Mouse (Mus musculus): Measurements from ENCODE around the gene Spata7. TPM values are rescaled to one million over a fixed set of nuclear protein-coding genes. Genes with fewer than 3 reads are reported as not detected.
"Not testable (repeated sequence)": the region's sequence is repeated elsewhere in the genome, so short reads cannot be mapped to it uniquely, and the experiment has no call there.

Spata7 gene
- total and polyA plus RNA-seq, 3 experiments, result 8.2 to 27.5 (median 21.0) TPM

- H3K9me3 ChIP-seq (replicated peaks), result no peaks in the 10 kb centered on the region
- ATAC-seq (ENCODE audit: extremely low read depth, insufficient number of reproducible peaks, low FRiP score, poor library complexity, severe bottlenecking) (no peak), DNase-seq (ENCODE audit: low spot score) (no peak)
- H3K36me3 ChIP-seq (replicated peaks), result no peaks in the 10 kb centered on the region
- no peaks in the 10 kb centered on the region for H3K27me3 ChIP-seq (ENCODE audit: insufficient read depth, low read length)
- no peak for TF ChIP-seq GATA2 (IDR thresholded peaks at IDR 0.05; ENCODE audit: borderline replicate concordance, low read depth, low read length)
- TF ChIP-seq POLR2AphosphoS5 (IDR thresholded peaks at IDR 0.05; ENCODE audit: insufficient replicate concordance, low read depth, low read length), result no peak
- TF ChIP-seq CTCF (IDR thresholded peaks at IDR 0.05; ENCODE audit: low read depth, low read length), result no peak
- no peak for TF ChIP-seq TAL1 (conservative IDR thresholded peaks at IDR 0.05; ENCODE audit: low read depth, low read length)
- no peaks in the 10 kb centered on the region for H3K4me1 ChIP-seq (ENCODE audit: insufficient read depth, low read depth, low read length)
- H3K4me3 ChIP-seq (ENCODE audit: low read depth, low read length), result no peak overlapping the region
These were observed 22.7 kb upstream of the Spata7 start for GRCm38 (mm10) chr12:98605264-98605663.

GRCm38 (mm10) chr12:98606595-98607290 is 21.2 kb upstream of the Spata7 start:
- H3K4me1 ChIP-seq (ENCODE audit: insufficient read depth, low read depth, low read length), result no peaks in the 10 kb centered on the region
- no peak for DNase-seq (ENCODE audit: low spot score)
- H3K27me3 ChIP-seq (ENCODE audit: insufficient read depth, low read length), result no peaks in the 10 kb centered on the region
- no peaks in the 10 kb centered on the region for H3K9me3 ChIP-seq (replicated peaks)
- no peaks in the 10 kb centered on the region for H3K36me3 ChIP-seq (replicated peaks)
- TF ChIP-seq TAL1 (conservative IDR thresholded peaks at IDR 0.05; ENCODE audit: low read depth, low read length) (no peak), POLR2AphosphoS5 (IDR thresholded peaks at IDR 0.05; ENCODE audit: insufficient replicate concordance, low read depth, low read length) (no peak)
- H3K4me3 ChIP-seq (ENCODE audit: low read depth, low read length), result no peak overlapping the region
- no peak for ATAC-seq (ENCODE audit: extremely low read depth, insufficient number of reproducible peaks, low FRiP score, poor library complexity, severe bottlenecking)

DNA sequence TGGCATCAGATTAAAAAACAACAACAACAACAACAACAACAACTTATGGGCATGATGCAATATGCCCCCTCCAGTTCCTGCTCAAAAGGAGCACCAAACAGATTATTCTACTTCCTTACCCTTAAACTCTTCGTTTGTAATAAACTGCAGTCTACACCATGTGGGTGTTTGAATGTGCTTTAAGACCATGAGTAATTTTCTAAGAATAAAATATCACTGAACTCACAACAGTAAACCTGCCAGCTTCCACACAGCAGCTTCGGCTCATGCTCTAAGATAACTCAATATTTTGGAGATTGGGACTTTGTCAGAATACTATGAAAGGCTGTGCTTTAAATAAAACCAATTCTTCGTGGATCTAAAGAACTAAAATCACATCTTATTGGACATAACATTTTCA is 17.6 kb upstream of the Spata7 start:
- no peaks in the 10 kb centered on the region for H3K9me3 ChIP-seq (replicated peaks)
- H3K27me3 ChIP-seq (ENCODE audit: insufficient read depth, low read length), result no peaks in the 10 kb centered on the region
- TF ChIP-seq GATA1 (IDR thresholded peaks at IDR 0.05; ENCODE audit: borderline replicate concordance, low read length) (no peak), CTCF (IDR thresholded peaks at IDR 0.05; ENCODE audit: low read depth, low read length) (no peak), GATA2 (IDR thresholded peaks at IDR 0.05; ENCODE audit: borderline replicate concordance, low read depth, low read length) (no peak), TAL1 (conservative IDR thresholded peaks at IDR 0.05; ENCODE audit: low read depth, low read length) (no peak), POLR2AphosphoS5 (IDR thresholded peaks at IDR 0.05; ENCODE audit: insufficient replicate concordance, low read depth, low read length) (no peak)
- H3K36me3 ChIP-seq (replicated peaks), result no peaks in the 10 kb centered on the region
- no peak for DNase-seq (ENCODE audit: low spot score)
- H3K4me3 ChIP-seq (ENCODE audit: low read depth, low read length), result no peak overlapping the region
- no peak for ATAC-seq (ENCODE audit: extremely low read depth, insufficient number of reproducible peaks, low FRiP score, poor library complexity, severe bottlenecking)
- H3K4me1 ChIP-seq (ENCODE audit: insufficient read depth, low read depth, low read length), result no peaks in the 10 kb centered on the region

DNA sequence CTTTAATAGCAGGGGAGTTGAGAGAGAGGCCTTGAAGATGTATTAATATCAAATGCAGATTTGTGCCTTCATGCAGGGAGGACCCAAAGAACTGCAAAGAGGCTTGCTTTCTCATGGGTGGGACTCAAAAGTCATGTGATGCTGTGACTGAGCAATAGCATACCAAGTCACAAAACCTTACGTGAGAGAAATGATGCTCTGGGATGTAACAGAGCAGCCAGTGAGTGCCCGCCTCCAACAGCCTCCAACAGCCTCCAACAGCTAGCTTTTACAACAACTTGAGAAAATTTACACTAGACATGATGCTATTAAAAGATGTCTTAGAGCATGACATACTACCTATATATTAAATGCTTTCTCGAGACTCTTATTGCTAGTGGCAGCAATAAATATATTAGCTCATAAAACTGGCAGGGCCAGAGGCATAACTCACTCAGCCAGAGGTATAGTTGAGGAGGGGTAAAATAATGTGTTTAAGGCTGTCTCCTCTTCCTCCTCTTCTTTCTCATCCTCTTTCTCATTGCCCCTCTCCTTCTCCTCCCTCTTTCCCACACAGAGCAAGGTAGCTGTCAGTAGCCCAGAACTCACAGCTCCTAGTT is 12.9 kb upstream of the Spata7 start:
- Histone ChIP-seq H3K4me3 (ENCODE audit: low read depth, low read length) (no peak overlapping the region), H3K4me1 (ENCODE audit: insufficient read depth, low read depth, low read length) (no peaks in the 10 kb centered on the region), H3K36me3 (replicated peaks) (no peaks in the 10 kb centered on the region), H3K9me3 (replicated peaks) (no peaks in the 10 kb centered on the region), H3K27me3 (ENCODE audit: insufficient read depth, low read length) (no peaks in the 10 kb centered on the region)
- TF ChIP-seq POLR2AphosphoS5 (IDR thresholded peaks at IDR 0.05; ENCODE audit: insufficient replicate concordance, low read depth, low read length), result no peak
- no peak for TF ChIP-seq GATA2 (IDR thresholded peaks at IDR 0.05; ENCODE audit: borderline replicate concordance, low read depth, low read length)
- no peak for TF ChIP-seq TAL1 (conservative IDR thresholded peaks at IDR 0.05; ENCODE audit: low read depth, low read length)
- no peak for TF ChIP-seq CTCF (IDR thresholded peaks at IDR 0.05; ENCODE audit: low read depth, low read length)
- no peak for TF ChIP-seq GATA1 (IDR thresholded peaks at IDR 0.05; ENCODE audit: borderline replicate concordance, low read length)
- ATAC-seq (ENCODE audit: extremely low read depth, insufficient number of reproducible peaks, low FRiP score, poor library complexity, severe bottlenecking), result no peak
- DNase-seq (ENCODE audit: low spot score), result no peak

DNA sequence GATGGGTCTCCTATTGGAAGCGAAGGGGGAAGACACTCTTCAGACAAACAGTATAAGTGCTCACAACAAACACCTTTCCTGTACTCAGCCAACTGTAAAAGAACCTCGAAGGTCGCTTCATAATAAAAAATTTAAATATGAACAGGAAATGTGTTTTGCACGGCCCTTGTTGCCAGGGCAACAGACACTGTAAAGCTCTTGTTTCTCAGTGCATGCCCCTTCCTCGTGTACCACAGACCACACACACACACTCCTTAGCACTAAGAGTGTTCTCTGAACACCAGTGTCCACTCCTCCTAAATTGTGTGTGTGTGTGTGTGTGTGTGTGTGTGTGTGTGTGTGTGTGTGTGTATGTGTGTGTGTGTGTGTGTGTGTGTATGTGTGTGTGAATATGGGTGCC is 12.2 kb upstream of the Spata7 start:
- no peaks in the 10 kb centered on the region for H3K36me3 ChIP-seq (replicated peaks)
- ATAC-seq (ENCODE audit: extremely low read depth, insufficient number of reproducible peaks, low FRiP score, poor library complexity, severe bottlenecking) (no peak), DNase-seq (ENCODE audit: low spot score) (no peak)
- no peak overlapping the region for H3K4me3 ChIP-seq (ENCODE audit: low read depth, low read length)
- H3K4me1 ChIP-seq (ENCODE audit: insufficient read depth, low read depth, low read length), result no peaks in the 10 kb centered on the region
- no peaks in the 10 kb centered on the region for H3K9me3 ChIP-seq (replicated peaks)
- H3K27me3 ChIP-seq (ENCODE audit: insufficient read depth, low read length), result no peaks in the 10 kb centered on the region
- TF ChIP-seq CTCF (IDR thresholded peaks at IDR 0.05; ENCODE audit: low read depth, low read length), result no peak
- TF ChIP-seq POLR2AphosphoS5 (IDR thresholded peaks at IDR 0.05; ENCODE audit: insufficient replicate concordance, low read depth, low read length), result no peak
- TF ChIP-seq GATA2 (IDR thresholded peaks at IDR 0.05; ENCODE audit: borderline replicate concordance, low read depth, low read length), result no peak
- TF ChIP-seq GATA1 (IDR thresholded peaks at IDR 0.05; ENCODE audit: borderline replicate concordance, low read length), result no peak
- TF ChIP-seq TAL1 (conservative IDR thresholded peaks at IDR 0.05; ENCODE audit: low read depth, low read length), result no peak

GRCm38 (mm10) chr12:98619496-98619895 is 8.5 kb upstream of the Spata7 start:
- Histone ChIP-seq H3K27me3 (ENCODE audit: insufficient read depth, low read length) (peaks cover 2% of the 10 kb centered on the region; the same call in 1 of the 2 replicates), H3K4me1 (ENCODE audit: insufficient read depth, low read depth, low read length) (no peaks in the 10 kb centered on the region), H3K9me3 (replicated peaks) (no peaks in the 10 kb centered on the region), H3K4me3 (ENCODE audit: low read depth, low read length) (no peak overlapping the region), H3K36me3 (replicated peaks) (no peaks in the 10 kb centered on the region)
- no peak for ATAC-seq (ENCODE audit: extremely low read depth, insufficient number of reproducible peaks, low FRiP score, poor library complexity, severe bottlenecking)
- TF ChIP-seq GATA2 (IDR thresholded peaks at IDR 0.05; ENCODE audit: borderline replicate concordance, low read depth, low read length) (no peak), CTCF (IDR thresholded peaks at IDR 0.05; ENCODE audit: low read depth, low read length) (no peak), TAL1 (conservative IDR thresholded peaks at IDR 0.05; ENCODE audit: low read depth, low read length) (no peak), GATA1 (IDR thresholded peaks at IDR 0.05; ENCODE audit: borderline replicate concordance, low read length) (no peak), POLR2AphosphoS5 (IDR thresholded peaks at IDR 0.05; ENCODE audit: insufficient replicate concordance, low read depth, low read length) (no peak)
- DNase-seq (ENCODE audit: low spot score), result no peak

DNA sequence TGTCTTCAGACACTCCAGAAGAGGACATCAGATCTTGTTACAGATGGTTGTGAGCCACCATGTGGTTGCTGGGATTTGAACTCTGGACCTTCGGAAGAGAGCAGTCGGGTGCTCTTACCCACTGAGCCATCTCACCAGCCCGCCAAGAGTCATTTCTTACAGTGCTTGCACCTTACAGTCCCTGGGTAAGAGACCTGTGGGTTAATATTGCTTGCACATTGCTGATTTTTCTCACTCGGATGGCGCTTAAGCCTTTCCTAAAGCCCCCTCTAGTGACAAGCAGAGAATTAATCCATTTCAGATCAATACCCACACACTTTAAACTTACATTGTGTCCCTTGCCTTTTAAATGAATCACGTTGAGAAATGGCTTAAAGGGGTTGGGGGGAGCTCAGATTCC is 7.0 kb upstream of the Spata7 start:
- DNase-seq (ENCODE audit: low spot score); H3K36me3 ChIP-seq (replicated peaks); H3K4me1 ChIP-seq (ENCODE audit: insufficient read depth, low read depth, low read length); ATAC-seq (ENCODE audit: extremely low read depth, insufficient number of reproducible peaks, low FRiP score, poor library complexity, severe bottlenecking); H3K4me3 ChIP-seq (ENCODE audit: low read depth, low read length); H3K27me3 ChIP-seq (ENCODE audit: insufficient read depth, low read length); H3K9me3 ChIP-seq (replicated peaks): not testable (repeated sequence)

GRCm38 (mm10) chr12:98623266-98623665 is 4.7 kb upstream of the Spata7 start:
- ATAC-seq (ENCODE audit: extremely low read depth, insufficient number of reproducible peaks, low FRiP score, poor library complexity, severe bottlenecking); H3K4me3 ChIP-seq (ENCODE audit: low read depth, low read length); H3K9me3 ChIP-seq (replicated peaks); H3K27me3 ChIP-seq (ENCODE audit: insufficient read depth, low read length); DNase-seq (ENCODE audit: low spot score); H3K36me3 ChIP-seq (replicated peaks); H3K4me1 ChIP-seq (ENCODE audit: insufficient read depth, low read depth, low read length): not testable (repeated sequence)
